Mouse (Mus musculus) testis, adult 2 months (tissue): ENCODE data around the gene Crispld2.

Experiments
- CTCF ChIP-seq: fragments of 200-500 bp; IDR thresholded peaks from 2 replicates; pipeline ENCODE4 v1.5.1; 2012; ENCODE audit warnings: low read depth, mild to moderate bottlenecking, inconsistent platforms, low read length, moderate library complexity; ENCODE audit not compliant: control insufficient read depth, insufficient read depth, insufficient replicate concordance
- POLR2A ChIP-seq: fragments of 200-500 bp; IDR thresholded peaks from 2 replicates; pipeline ENCODE4 v1.6.1; 2012; ENCODE audit warnings: low read depth, mild to moderate bottlenecking, inconsistent platforms, low read length, moderate library complexity; ENCODE audit not compliant: control insufficient read depth

GRCm38 (mm10) chr8:120051908-120052307, 59.7 kb downstream of the Crispld2 start:
- TF ChIP-seq CTCF (no peak), POLR2A (no peak)
